Mouse (Mus musculus) liver, embryonic 11.5 days (tissue): ENCODE results near the gene Aldh4a1. TPM values are rescaled to one million over a fixed set of nuclear protein-coding genes. Genes with fewer than 3 reads are reported as not detected.
A peak's percentile ranks its signal among the peaks of the same experiment; 100 is the strongest.

Source experiments
- ATAC-seq: fragments of 200-750 bp; cut with Nextera tagmentation; replicated peaks from 2 replicates; pipeline ENCODE4 v1.8.0; 2017; ENCODE audit warnings: moderate number of reproducible peaks, mild to moderate bottlenecking, moderate TSS enrichment, moderate library complexity; ENCODE audit not compliant: low FRiP score
- DNase-seq: peaks from one replicate; pipeline ENCODE4 v3.0.0-alpha.2; 2017; ENCODE audit warnings: low spot score
- H3K27ac ChIP-seq: fragments of 300-500 bp; sonication (generic); 2 replicates; pipeline ENCODE4 v1.5.1; 2014; ENCODE audit warnings: mild to moderate bottlenecking, low read depth, low read length, control low read depth
- H3K27me3 ChIP-seq: fragments of 300-500 bp; sonication (generic); replicated peaks from 2 replicates; pipeline ENCODE4 v1.6.1; 2014; ENCODE audit warnings: low read length, mixed read lengths; ENCODE audit not compliant: control insufficient read depth, insufficient read depth
- H3K36me3 ChIP-seq: fragments of 300-500 bp; sonication (generic); 2 replicates; pipeline ENCODE4 v1.6.1; 2014; ENCODE audit warnings: mild to moderate bottlenecking, low read length, moderate library complexity, mixed read lengths; ENCODE audit not compliant: control insufficient read depth, insufficient read depth
- H3K4me1 ChIP-seq: fragments of 300-500 bp; sonication (generic); replicated peaks from 2 replicates; pipeline ENCODE4 v1.6.1; 2014; ENCODE audit warnings: low read length, mixed read lengths; ENCODE audit not compliant: control insufficient read depth, insufficient read depth
- H3K4me2 ChIP-seq: fragments of 300-500 bp; sonication (generic); 2 replicates; pipeline ENCODE4 v1.6.1; 2014; ENCODE audit warnings: mild to moderate bottlenecking, control low read depth, moderate library complexity
- H3K4me3 ChIP-seq: fragments of 300-500 bp; sonication (generic); 2 replicates; pipeline ENCODE4 v1.5.1; 2014; ENCODE audit warnings: low read depth, low read length, control low read depth
- H3K9ac ChIP-seq: fragments of 300-500 bp; sonication (generic); 2 replicates; pipeline ENCODE4 v1.6.1; 2014; ENCODE audit warnings: low read depth, low read length, control low read depth
- H3K9me3 ChIP-seq: fragments of 300-500 bp; sonication (generic); 2 replicates; pipeline ENCODE4 v1.6.1; 2016; ENCODE audit warnings: low read length, inconsistent platforms, mixed read lengths; ENCODE audit not compliant: control insufficient read depth
- WGBS: fragments of 180-500 bp; shearing (Covaris S2); extraction: QIAGEN DNeasy Blood & Tissue Kit; methylation state at CpG from one replicate; pipeline ENCODE4 v1.1.7; 2014; 5-methylcytosine and 5-hydroxymethylcytosine counted together
- polyA plus RNA-seq: library from polyadenylated mRNA; unstranded; fragments of >200 nt; fragmentation: Nextera tagmentation; extraction: Ambion mirVana; gene quantifications from 2 replicates; pipeline ENCODE4 v1.2.1, GENCODE M21; 2014

Gene Aldh4a1
- polyA plus RNA-seq, 1 experiment from 2014 or later: 45.2 TPM

DNA sequence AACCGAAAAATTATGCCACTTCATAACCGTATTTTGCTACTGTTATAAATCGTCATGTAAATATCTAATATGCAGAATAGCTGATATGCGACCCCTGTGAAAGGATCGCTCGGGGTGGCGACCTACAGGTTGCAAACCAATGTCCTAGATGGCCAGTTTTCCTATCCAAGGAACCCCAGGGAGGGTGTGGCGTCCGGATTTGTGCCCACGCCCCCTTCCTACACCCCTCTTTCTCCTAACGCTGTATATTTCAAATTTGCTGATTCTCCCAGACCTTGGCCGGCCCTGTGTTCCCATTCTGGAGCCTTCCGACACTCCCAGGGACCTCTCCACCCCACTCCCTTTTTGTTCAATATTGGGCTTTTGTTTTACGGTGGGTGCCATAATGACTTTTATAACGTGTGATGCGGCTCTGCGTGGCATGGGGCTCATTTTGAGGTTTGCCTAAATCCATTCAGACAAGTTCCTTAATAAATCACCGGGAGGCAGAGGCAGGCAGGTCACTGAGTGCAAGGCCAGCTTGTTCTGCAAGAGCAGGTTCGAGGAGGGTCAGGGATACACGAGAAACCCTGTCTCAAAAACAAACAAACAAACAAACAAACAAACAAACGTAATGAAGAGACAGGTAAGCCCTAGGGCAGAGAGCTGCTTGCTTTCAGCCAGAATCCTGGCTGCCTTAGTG lies 909 bp downstream of the Aldh4a1 start:
- no peak for ATAC-seq
- no peak for DNase-seq
- Histone ChIP-seq H3K4me3 (peak overlapping the region; percentile 71), H3K36me3 (no peaks in the 10 kb centered on the region), H3K27ac (peak overlapping the region; percentile 77), H3K9ac (peak overlapping the region; percentile 83), H3K4me1 (peaks cover 5% of the 10 kb centered on the region), H3K9me3 (no peaks in the 10 kb centered on the region), H3K4me2 (peak overlapping the region; percentile 92), H3K27me3 (no peaks in the 10 kb centered on the region)
- WGBS: 23% methylated on average over 21 of the region's 21 CpGs

GRCm38 (mm10) chr4:139624116-139624489 lies 1.4 kb downstream of the Aldh4a1 start:
- Histone ChIP-seq H3K9ac (no peak overlapping the region; the same call in 1 of the 2 replicates), H3K4me2 (peak overlapping the region; percentile 92), H3K27ac (peak overlapping the region; percentile 32; the same call in 1 of the 2 replicates), H3K4me3 (peak overlapping the region; percentile 71), H3K9me3 (no peaks in the 10 kb centered on the region), H3K36me3 (no peaks in the 10 kb centered on the region), H3K27me3 (no peaks in the 10 kb centered on the region), H3K4me1 (peaks cover 7% of the 10 kb centered on the region)
- WGBS: 61% methylated on average over 5 of the region's 5 CpGs
- ATAC-seq: no peak
- DNase-seq: no peak

GRCm38 (mm10) chr4:139624706-139625105 lies 2.0 kb downstream of the Aldh4a1 start:
- Histone ChIP-seq H3K36me3 (no peaks in the 10 kb centered on the region), H3K4me3 (peak overlapping the region; percentile 71), H3K27me3 (no peaks in the 10 kb centered on the region), H3K4me2 (peak overlapping the region; percentile 92), H3K4me1 (peaks cover 8% of the 10 kb centered on the region), H3K9ac (0 out of 2 replicates have a peak overlapping the region, but pooled peaks have one; percentile 6), H3K9me3 (no peaks in the 10 kb centered on the region), H3K27ac (peak overlapping the region; percentile 32; the same call in 1 of the 2 replicates)
- no peak for DNase-seq
- WGBS: 77% methylated on average over 10 of the region's 10 CpGs
- no peak for ATAC-seq

GRCm38 (mm10) chr4:139627361-139627760 lies 4.7 kb downstream of the Aldh4a1 start:
- ATAC-seq: no peak
- no peak overlapping the region for H3K4me2 ChIP-seq
- no peaks in the 10 kb centered on the region for H3K27me3 ChIP-seq
- H3K4me3 ChIP-seq: no peak overlapping the region
- DNase-seq: no peak
- WGBS: 87% methylated on average over 11 of the region's 11 CpGs
- no peak overlapping the region for H3K27ac ChIP-seq
- H3K9me3 ChIP-seq: no peaks in the 10 kb centered on the region
- no peaks in the 10 kb centered on the region for H3K36me3 ChIP-seq
- no peak overlapping the region for H3K9ac ChIP-seq
- peaks cover 8% of the 10 kb centered on the region for H3K4me1 ChIP-seq

DNA sequence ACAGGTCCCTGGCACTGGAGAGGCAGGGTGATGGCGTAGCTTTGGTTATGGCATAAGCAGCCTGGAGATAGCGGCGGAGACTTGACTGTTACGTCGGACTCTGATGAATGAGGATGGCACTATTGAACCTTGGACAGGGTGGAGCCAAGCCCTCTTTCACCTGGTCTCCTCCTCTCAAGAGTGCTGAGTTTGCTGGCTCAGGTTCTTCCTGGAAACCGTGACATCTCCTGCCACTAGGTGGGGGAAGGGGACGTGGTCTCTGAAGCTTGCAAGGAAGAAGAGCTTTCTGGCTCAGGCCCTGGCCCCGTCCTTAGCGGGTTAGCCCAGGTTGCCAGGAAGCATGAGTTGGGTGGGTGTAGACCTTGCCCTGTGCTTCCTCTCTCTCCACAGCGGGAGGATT lies 7.5 kb downstream of the Aldh4a1 start:
- H3K36me3 ChIP-seq: no peaks in the 10 kb centered on the region
- H3K27ac ChIP-seq: no peak overlapping the region
- 60% methylated on average over 10 of the region's 10 CpGs for WGBS
- H3K27me3 ChIP-seq: no peaks in the 10 kb centered on the region
- no peak overlapping the region for H3K9ac ChIP-seq
- H3K4me3 ChIP-seq: no peak overlapping the region
- no peaks in the 10 kb centered on the region for H3K9me3 ChIP-seq
- H3K4me2 ChIP-seq: no peak overlapping the region
- DNase-seq (no peak), ATAC-seq (no peak)
- peaks cover 3% of the 10 kb centered on the region; the same call in 1 of the 2 replicates for H3K4me1 ChIP-seq

DNA sequence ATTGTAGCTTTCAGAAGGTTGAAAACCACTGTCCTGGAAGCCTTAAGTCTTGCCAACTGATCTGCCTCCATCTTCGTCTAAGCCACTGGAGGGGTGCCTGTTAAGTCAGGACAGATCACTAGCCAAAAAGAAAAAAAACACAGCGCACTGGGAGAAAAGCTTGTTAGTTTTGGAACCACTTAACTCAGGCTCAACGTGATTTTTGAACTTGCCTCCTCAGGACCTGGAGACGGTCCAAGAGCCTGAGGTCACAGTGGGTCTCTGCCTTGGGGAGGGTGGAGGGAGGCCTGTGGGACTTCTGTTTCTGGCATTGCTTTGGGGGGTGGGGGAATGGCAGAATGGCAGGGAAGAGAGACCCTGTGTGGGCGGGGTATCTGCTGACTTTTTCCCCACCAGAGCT lies 8.5 kb downstream of the Aldh4a1 start:
- Histone ChIP-seq H3K4me2 (no peak overlapping the region), H3K36me3 (no peaks in the 10 kb centered on the region), H3K4me1 (peaks cover 3% of the 10 kb centered on the region; the same call in 1 of the 2 replicates), H3K27me3 (no peaks in the 10 kb centered on the region), H3K27ac (no peak overlapping the region), H3K4me3 (no peak overlapping the region), H3K9me3 (no peaks in the 10 kb centered on the region), H3K9ac (no peak overlapping the region)
- DNase-seq (no peak), ATAC-seq (no peak)
- WGBS: 81% methylated on average over 5 of the region's 5 CpGs

GRCm38 (mm10) chr4:139631569-139632253 lies 9.0 kb downstream of the Aldh4a1 start:
- H3K9me3 ChIP-seq: no peaks in the 10 kb centered on the region
- no peaks in the 10 kb centered on the region for H3K36me3 ChIP-seq
- H3K4me3 ChIP-seq: no peak overlapping the region
- H3K27me3 ChIP-seq: no peaks in the 10 kb centered on the region
- ATAC-seq (no peak), DNase-seq (no peak)
- 85% methylated on average over 7 of the region's 7 CpGs for WGBS
- H3K4me2 ChIP-seq: no peak overlapping the region
- H3K9ac ChIP-seq: no peak overlapping the region
- H3K27ac ChIP-seq: no peak overlapping the region
- H3K4me1 ChIP-seq: peaks cover 3% of the 10 kb centered on the region; the same call in 1 of the 2 replicates

DNA sequence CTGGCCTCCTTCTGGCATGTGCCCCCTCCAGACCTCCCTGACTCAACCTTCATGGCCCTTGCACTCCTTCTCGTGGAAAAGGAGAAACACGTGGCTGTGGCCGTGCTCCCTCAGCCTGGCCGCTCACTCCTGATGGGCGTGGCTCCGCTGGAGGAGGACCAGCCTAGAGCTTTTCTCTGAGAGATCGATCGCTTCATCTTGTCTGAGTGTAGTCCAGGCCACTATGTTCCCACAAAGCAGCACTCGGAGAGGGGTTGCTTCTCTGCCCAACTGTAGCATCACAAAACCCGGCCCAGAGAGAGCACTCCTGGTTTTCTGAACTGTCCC lies 9.6 kb downstream of the Aldh4a1 start:
- Histone ChIP-seq H3K4me1 (peaks cover 3% of the 10 kb centered on the region; the same call in 1 of the 2 replicates), H3K9ac (no peak overlapping the region), H3K36me3 (no peaks in the 10 kb centered on the region), H3K27ac (no peak overlapping the region), H3K4me2 (no peak overlapping the region), H3K27me3 (no peaks in the 10 kb centered on the region), H3K9me3 (no peaks in the 10 kb centered on the region), H3K4me3 (no peak overlapping the region)
- ATAC-seq (no peak), DNase-seq (no peak)
- 66% methylated on average over 10 of the region's 10 CpGs for WGBS

GRCm38 (mm10) chr4:139636373-139636772 lies 13.7 kb downstream of the Aldh4a1 start:
- DNase-seq (peak; percentile 61), ATAC-seq (no peak)
- peaks cover 7% of the 10 kb centered on the region for H3K27me3 ChIP-seq
- H3K4me3 ChIP-seq: no peak overlapping the region
- H3K4me1 ChIP-seq: peaks cover 10% of the 10 kb centered on the region; the same call in 1 of the 2 replicates
- H3K9me3 ChIP-seq: no peaks in the 10 kb centered on the region
- H3K27ac ChIP-seq: no peak overlapping the region
- no peaks in the 10 kb centered on the region for H3K36me3 ChIP-seq
- H3K9ac ChIP-seq: no peak overlapping the region
- 22% methylated on average over 7 of the region's 7 CpGs for WGBS
- no peak overlapping the region for H3K4me2 ChIP-seq
